In genomic region chr5:135778471-135779445, GRCm38 (mm10) we compare ENCODE assay signal across 8 mouse cellular contexts. TPM values are rescaled to one million over a fixed set of nuclear protein-coding genes. Genes with fewer than 3 reads are reported as not detected.
DNase-seq lines count a peak whose midpoint lies in the region; ATAC-seq lines count a peak whose summit lies in the region.

Mdh2 (plus strand) TSS chr5:135778480.

- peak within 1 kb of the TSS; percentile 97 for H3K9ac ChIP-seq in forebrain, embryonic 14.5 days (ENCODE audit: low read length)
- peak within 1 kb of the TSS; percentile 90 for H3K9ac ChIP-seq in neural tube, embryonic 15.5 days (replicated peaks)

- peak within 1 kb of the TSS; percentile 94 for H3K4me3 ChIP-seq in forebrain, embryonic 14.5 days (ENCODE audit: low read depth, low read length)
- H3K4me3 ChIP-seq in neural tube, embryonic 15.5 days (replicated peaks) = peak within 1 kb of the TSS; percentile 94

- WGBS in forebrain, embryonic 14.5 days = 2% methylated on average over 70 of the region's 70 CpGs
- WGBS in neural tube, embryonic 15.5 days = 1% methylated on average over 70 of the region's 70 CpGs

- no peaks in the 10 kb centered on the region for H3K9me3 ChIP-seq in forebrain, embryonic 14.5 days (replicated peaks; ENCODE audit: control insufficient read depth, low read length)
- H3K9me3 ChIP-seq in neural tube, embryonic 15.5 days (replicated peaks) = no peaks in the 10 kb centered on the region

- peaks cover 15% of the 10 kb centered on the region for H3K4me1 ChIP-seq in forebrain, embryonic 14.5 days (ENCODE audit: control insufficient read depth, insufficient read depth, low read length)
- H3K4me1 ChIP-seq in neural tube, embryonic 15.5 days = peaks cover 27% of the 10 kb centered on the region

- H3K27ac ChIP-seq in forebrain, embryonic 14.5 days (ENCODE audit: low read depth, low read length) = peak within 1 kb of the TSS; percentile 91
- peak within 1 kb of the TSS; percentile 95 for H3K27ac ChIP-seq in neural tube, embryonic 15.5 days (replicated peaks)

- peak within 1 kb of the TSS; percentile 92 for H3K4me2 ChIP-seq in forebrain, embryonic 14.5 days (ENCODE audit: low read length)
- peak within 1 kb of the TSS; percentile 85 for H3K4me2 ChIP-seq in neural tube, embryonic 15.5 days

- intact Hi-C loops in heart, postnatal 14 days (cut with DNase I) = loop anchor here (5.0 kb wide), 1 partner anchor 386 kb away; the partner anchor contains the start of gene Pom121

- ATAC-seq in forebrain, embryonic 14.5 days = peak; percentile 98
- ATAC-seq in neural tube, embryonic 15.5 days (ENCODE audit: low FRiP score) = peak; percentile 99

- peak; percentile 100 for DNase-seq in ES-CJ7 (ENCODE audit: low read depth, low spot score)
- peak; percentile 100 for DNase-seq in cerebellum, adult 11 months
- peak; percentile 100 for DNase-seq in forebrain, embryonic 14.5 days (ENCODE audit: low spot score)
- DNase-seq in heart, postnatal 14 days = peak; percentile 99 to 100
- peak; percentile 100 for DNase-seq in layer of hippocampus, adult 11-12 months (ENCODE audit: low spot score)
- DNase-seq in lung, adult 18-20 months = peak; percentile 100
- peak; percentile 100 for DNase-seq in testis, postnatal 14 days (ENCODE audit: low spot score)

- H3K36me3 ChIP-seq in forebrain, embryonic 14.5 days (ENCODE audit: control insufficient read depth, insufficient read depth, low read length) = peaks cover 19% of the 10 kb centered on the region
- peaks cover 20% of the 10 kb centered on the region for H3K36me3 ChIP-seq in neural tube, embryonic 15.5 days

- no peaks in the 10 kb centered on the region for H3K27me3 ChIP-seq in forebrain, embryonic 14.5 days (replicated peaks; ENCODE audit: control insufficient read depth, insufficient read depth, low read length)
- no peaks in the 10 kb centered on the region for H3K27me3 ChIP-seq in neural tube, embryonic 15.5 days (replicated peaks)

RNA-seq across cellular contexts. Expression of gene Mdh2, which starts in this region (rescaled TPM):
- polyA plus RNA-seq in forebrain, embryonic 14.5 days (2014; fragmentation: Nextera tagmentation; extraction: Ambion mirVana) = 590 and 591 TPM in 2 replicates
- 1,000 to 10,000 TPM; 1,831 to 1,920 TPM for total RNA-seq in heart, postnatal 14 days (2021)
- polyA plus RNA-seq in neural tube, embryonic 15.5 days (2015; fragmentation: Nextera tagmentation; extraction: Ambion mirVana) = 658 and 665 TPM in 2 replicates

Comparison
In these comparisons a context has a peak if more than half of its experiments do, and no peak if none do; other contexts are left out.
1. Peak in every context shown above with its lines: DNase-seq, ATAC-seq, H3K4me3 ChIP-seq and H3K27ac ChIP-seq.